Mouse (Mus musculus): ENCODE data around the gene Actn4. TPM values are rescaled to one million over a fixed set of nuclear protein-coding genes. Genes with fewer than 3 reads are reported as not detected.
"Not testable (repeated sequence)": the region's sequence is repeated elsewhere in the genome, so short reads cannot be mapped to it uniquely, and the experiment has no call there.

Actn4 gene
- polyA plus RNA-seq, 1 experiment from 2014 or later = 109 TPM

GRCm38 (mm10) chr7:28973025-28973424 is 10.9 kb upstream of the Actn4 start:
- 85% methylated on average over 8 of the region's 8 CpGs for WGBS
- ATAC-seq (ENCODE audit: low read depth) = no peak
- H3K27ac ChIP-seq (ENCODE audit: low read depth, low read length) = no peak overlapping the region
- H3K4me2 ChIP-seq (ENCODE audit: low read depth, low read length) = no peak overlapping the region
- H3K36me3 ChIP-seq (ENCODE audit: control insufficient read depth, insufficient read depth, low read length) = peaks cover 46% of the 10 kb centered on the region
- H3K4me3 ChIP-seq (ENCODE audit: low read depth, low read length) = no peak overlapping the region
- no peaks in the 10 kb centered on the region for H3K4me1 ChIP-seq (ENCODE audit: control insufficient read depth, insufficient read depth, low read length)
- H3K9ac ChIP-seq (replicated peaks; ENCODE audit: low read depth, low read length) = no peak overlapping the region
- no peaks in the 10 kb centered on the region for H3K9me3 ChIP-seq (ENCODE audit: control insufficient read depth, low read length)
- H3K27me3 ChIP-seq (ENCODE audit: control insufficient read depth, insufficient read depth, low read length) = no peaks in the 10 kb centered on the region

- Histone ChIP-seq H3K4me2 (ENCODE audit: low read depth, low read length) (no peak overlapping the region), H3K36me3 (ENCODE audit: control insufficient read depth, insufficient read depth, low read length) (peaks cover 42% of the 10 kb centered on the region), H3K27ac (ENCODE audit: low read depth, low read length) (no peak overlapping the region), H3K9ac (replicated peaks; ENCODE audit: low read depth, low read length) (no peak overlapping the region), H3K27me3 (ENCODE audit: control insufficient read depth, insufficient read depth, low read length) (no peaks in the 10 kb centered on the region), H3K4me3 (ENCODE audit: low read depth, low read length) (no peak overlapping the region), H3K9me3 (ENCODE audit: control insufficient read depth, low read length) (no peaks in the 10 kb centered on the region), H3K4me1 (ENCODE audit: control insufficient read depth, insufficient read depth, low read length) (no peaks in the 10 kb centered on the region)
- WGBS = 71% methylated on average over 8 of the region's 8 CpGs
- ATAC-seq (ENCODE audit: low read depth) = no peak
Measured at GRCm38 (mm10) chr7:28972542-28972985, 10.4 kb upstream of the Actn4 start.

- peaks cover 35% of the 10 kb centered on the region for H3K36me3 ChIP-seq (ENCODE audit: control insufficient read depth, insufficient read depth, low read length)
- WGBS = 86% methylated on average over 6 of the region's 6 CpGs
- ATAC-seq (ENCODE audit: low read depth) = no peak
- H3K9ac ChIP-seq (replicated peaks; ENCODE audit: low read depth, low read length) = no peak overlapping the region
- H3K27ac ChIP-seq (ENCODE audit: low read depth, low read length) = no peak overlapping the region
- H3K9me3 ChIP-seq (ENCODE audit: control insufficient read depth, low read length) = no peaks in the 10 kb centered on the region
- H3K4me1 ChIP-seq (ENCODE audit: control insufficient read depth, insufficient read depth, low read length) = no peaks in the 10 kb centered on the region
- H3K4me3 ChIP-seq (ENCODE audit: low read depth, low read length) = no peak overlapping the region
- H3K4me2 ChIP-seq (ENCODE audit: low read depth, low read length) = no peak overlapping the region
- no peaks in the 10 kb centered on the region for H3K27me3 ChIP-seq (ENCODE audit: control insufficient read depth, insufficient read depth, low read length)
Measured at GRCm38 (mm10) chr7:28971770-28972269, 9.7 kb upstream of the Actn4 start.

GRCm38 (mm10) chr7:28971029-28971428 is 8.9 kb upstream of the Actn4 start:
- Histone ChIP-seq H3K27ac (ENCODE audit: low read depth, low read length) (no peak overlapping the region), H3K4me1 (ENCODE audit: control insufficient read depth, insufficient read depth, low read length) (no peaks in the 10 kb centered on the region), H3K4me3 (ENCODE audit: low read depth, low read length) (no peak overlapping the region), H3K4me2 (ENCODE audit: low read depth, low read length) (no peak overlapping the region), H3K9me3 (ENCODE audit: control insufficient read depth, low read length) (no peaks in the 10 kb centered on the region), H3K9ac (replicated peaks; ENCODE audit: low read depth, low read length) (no peak overlapping the region), H3K27me3 (ENCODE audit: control insufficient read depth, insufficient read depth, low read length) (no peaks in the 10 kb centered on the region), H3K36me3 (ENCODE audit: control insufficient read depth, insufficient read depth, low read length) (peaks cover 27% of the 10 kb centered on the region)
- 95% methylated on average over 7 of the region's 7 CpGs for WGBS
- no peak for ATAC-seq (ENCODE audit: low read depth)

- Histone ChIP-seq H3K27ac (ENCODE audit: low read depth, low read length) (no peak overlapping the region), H3K4me1 (ENCODE audit: control insufficient read depth, insufficient read depth, low read length) (no peaks in the 10 kb centered on the region), H3K4me2 (ENCODE audit: low read depth, low read length) (no peak overlapping the region), H3K36me3 (ENCODE audit: control insufficient read depth, insufficient read depth, low read length) (peaks cover 27% of the 10 kb centered on the region), H3K27me3 (ENCODE audit: control insufficient read depth, insufficient read depth, low read length) (no peaks in the 10 kb centered on the region), H3K9ac (replicated peaks; ENCODE audit: low read depth, low read length) (no peak overlapping the region), H3K4me3 (ENCODE audit: low read depth, low read length) (no peak overlapping the region), H3K9me3 (ENCODE audit: control insufficient read depth, low read length) (no peaks in the 10 kb centered on the region)
- ATAC-seq (ENCODE audit: low read depth) = no peak
- WGBS = 76% methylated on average over 12 of the region's 12 CpGs
Measured at GRCm38 (mm10) chr7:28969672-28970394, 7.7 kb upstream of the Actn4 start.

- Histone ChIP-seq H3K9ac (replicated peaks; ENCODE audit: low read depth, low read length) (no peak overlapping the region), H3K27ac (ENCODE audit: low read depth, low read length) (no peak overlapping the region), H3K4me2 (ENCODE audit: low read depth, low read length) (no peak overlapping the region), H3K36me3 (ENCODE audit: control insufficient read depth, insufficient read depth, low read length) (peaks cover 27% of the 10 kb centered on the region), H3K9me3 (ENCODE audit: control insufficient read depth, low read length) (no peaks in the 10 kb centered on the region), H3K4me3 (ENCODE audit: low read depth, low read length) (no peak overlapping the region), H3K4me1 (ENCODE audit: control insufficient read depth, insufficient read depth, low read length) (no peaks in the 10 kb centered on the region), H3K27me3 (ENCODE audit: control insufficient read depth, insufficient read depth, low read length) (no peaks in the 10 kb centered on the region)
- 93% methylated on average over 1 of the region's 1 CpGs for WGBS
- no peak for ATAC-seq (ENCODE audit: low read depth)
Measured at GRCm38 (mm10) chr7:28969271-28969670, 7.1 kb upstream of the Actn4 start.

GRCm38 (mm10) chr7:28968120-28968519 is 6.0 kb upstream of the Actn4 start:
- H3K27ac ChIP-seq (ENCODE audit: low read depth, low read length); ATAC-seq (ENCODE audit: low read depth); H3K4me2 ChIP-seq (ENCODE audit: low read depth, low read length); H3K9me3 ChIP-seq (ENCODE audit: control insufficient read depth, low read length); H3K9ac ChIP-seq (replicated peaks; ENCODE audit: low read depth, low read length); H3K27me3 ChIP-seq (ENCODE audit: control insufficient read depth, insufficient read depth, low read length); H3K4me1 ChIP-seq (ENCODE audit: control insufficient read depth, insufficient read depth, low read length); H3K4me3 ChIP-seq (ENCODE audit: low read depth, low read length): not testable (repeated sequence)
- H3K36me3 ChIP-seq (ENCODE audit: control insufficient read depth, insufficient read depth, low read length) = peaks cover 15% of the 10 kb centered on the region
- 97% methylated on average over 8 of the region's 8 CpGs for WGBS

GRCm38 (mm10) chr7:28966751-28967505 is 4.8 kb upstream of the Actn4 start:
- no peak for ATAC-seq (ENCODE audit: low read depth)
- no peak overlapping the region for H3K4me2 ChIP-seq (ENCODE audit: low read depth, low read length)
- H3K4me1 ChIP-seq (ENCODE audit: control insufficient read depth, insufficient read depth, low read length) = no peaks in the 10 kb centered on the region
- H3K9me3 ChIP-seq (ENCODE audit: control insufficient read depth, low read length) = no peaks in the 10 kb centered on the region
- no peaks in the 10 kb centered on the region for H3K27me3 ChIP-seq (ENCODE audit: control insufficient read depth, insufficient read depth, low read length)
- no peak overlapping the region for H3K9ac ChIP-seq (replicated peaks; ENCODE audit: low read depth, low read length)
- WGBS = 73% methylated on average over 4 of the region's 4 CpGs
- H3K4me3 ChIP-seq (ENCODE audit: low read depth, low read length) = no peak overlapping the region
- no peak overlapping the region for H3K27ac ChIP-seq (ENCODE audit: low read depth, low read length)
- peaks cover 15% of the 10 kb centered on the region; the same call in 1 of the 2 replicates for H3K36me3 ChIP-seq (ENCODE audit: control insufficient read depth, insufficient read depth, low read length)

- 90% methylated on average over 4 of the region's 5 CpGs for WGBS
Measured at GRCm38 (mm10) chr7:28966181-28966580, 4.0 kb upstream of the Actn4 start.

More at GRCm38 (mm10) chr7:28966181-28966580, 4.0 kb upstream of the Actn4 start:
- no peak for ATAC-seq (ENCODE audit: low read depth)
- Histone ChIP-seq H3K9ac (replicated peaks; ENCODE audit: low read depth, low read length) (no peak overlapping the region), H3K36me3 (ENCODE audit: control insufficient read depth, insufficient read depth, low read length) (peaks cover 11% of the 10 kb centered on the region; the same call in 1 of the 2 replicates), H3K27me3 (ENCODE audit: control insufficient read depth, insufficient read depth, low read length) (no peaks in the 10 kb centered on the region), H3K4me2 (ENCODE audit: low read depth, low read length) (no peak overlapping the region), H3K4me1 (ENCODE audit: control insufficient read depth, insufficient read depth, low read length) (peaks cover 4% of the 10 kb centered on the region; the same call in 1 of the 2 replicates), H3K4me3 (ENCODE audit: low read depth, low read length) (no peak overlapping the region), H3K27ac (ENCODE audit: low read depth, low read length) (no peak overlapping the region), H3K9me3 (ENCODE audit: control insufficient read depth, low read length) (no peaks in the 10 kb centered on the region)
